Mouse (Mus musculus) heart, adult 2 months (tissue): ENCODE results near the gene Ppp2r5c. TPM values are rescaled to one million over a fixed set of nuclear protein-coding genes. Genes with fewer than 3 reads are reported as not detected.

ENCODE experiments used
- DNase-seq, 2 experiments: peaks; one replicate each; pipeline ENCODE4 v3.0.0; 2021
- H3K27ac ChIP-seq: fragments of 200-600 bp; 2 replicates; pipeline ENCODE4 v1.8.1; 2022
- H3K27me3 ChIP-seq: fragments of 200-500 bp; 2 replicates; pipeline ENCODE4 v1.6.1; 2012; ENCODE audit warnings: mild to moderate bottlenecking, low read length, inconsistent platforms, mixed read lengths; ENCODE audit not compliant: control insufficient read depth, insufficient read depth
- H3K36me3 ChIP-seq: fragments of 200-500 bp; 2 replicates; pipeline ENCODE4 v1.6.1; 2012; ENCODE audit warnings: low read length, inconsistent platforms; ENCODE audit not compliant: control insufficient read depth, insufficient read depth
- H3K4me1 ChIP-seq: fragments of 200-500 bp; 2 replicates; pipeline ENCODE4 v1.6.1; 2011; ENCODE audit warnings: low read length; ENCODE audit not compliant: control insufficient read depth, insufficient read depth
- H3K4me3 ChIP-seq: fragments of 200-600 bp; 2 replicates; pipeline ENCODE4 v1.8.1; 2022
- H3K79me2 ChIP-seq: fragments of 200-500 bp; replicated peaks from 2 replicates; pipeline ENCODE4 v1.6.1; 2012; ENCODE audit warnings: mild to moderate bottlenecking, inconsistent platforms, low read length, moderate library complexity, mixed read lengths; ENCODE audit not compliant: control insufficient read depth, insufficient read depth
- H3K9ac ChIP-seq: fragments of 200-500 bp; 2 replicates; pipeline ENCODE4 v1.6.1; 2012; ENCODE audit warnings: low read depth, mild to moderate bottlenecking, control low read depth, inconsistent platforms, low read length, mixed read lengths
- CTCF ChIP-seq: fragments of 200-600 bp; IDR thresholded peaks from 2 replicates; pipeline ENCODE4 v1.8.1; 2022; ENCODE audit warnings: antibody characterized with exemption, mild to moderate bottlenecking, moderate library complexity
- EP300 ChIP-seq: fragments of 200-500 bp; IDR thresholded peaks from 2 replicates; pipeline ENCODE4 v1.6.1; 2011; ENCODE audit warnings: low read depth, low read length, control low read depth; ENCODE audit not compliant: insufficient read depth
- POLR2A ChIP-seq: fragments of 200-500 bp; IDR thresholded peaks from 2 replicates; pipeline ENCODE4 v1.6.1; 2011; ENCODE audit warnings: mild to moderate bottlenecking, low read depth, low read length, control low read depth; ENCODE audit not compliant: insufficient read depth
- whole genome bisulfite sequencing: fragments of 180-500 bp; shearing (Covaris S2); methylation state at CpG from one replicate; pipeline ENCODE4 v1.1.7; 2018; 5-methylcytosine and 5-hydroxymethylcytosine counted together
- intact Hi-C: fragments of 180-260 bp; cut with DNase I; formaldehyde crosslinking; loops from one replicate; pipeline ENCODE4 v1.15.1; 2025
- polyA plus RNA-seq: library from polyadenylated mRNA; depleted of rRNA; stranded (reverse); fragments of >200 nt; gene quantifications from 2 replicates; pipeline ENCODE4 v1.2.3, GENCODE M21; 2012
- total RNA-seq, 2 experiments: library from RNA; stranded (reverse); gene quantifications; 2 replicates each; pipeline ENCODE4 v1.2.3; 2021

Gene Ppp2r5c
- total and polyA plus RNA-seq, 3 experiments: 41.7 to 93.7 (median 90.9) TPM

DNA sequence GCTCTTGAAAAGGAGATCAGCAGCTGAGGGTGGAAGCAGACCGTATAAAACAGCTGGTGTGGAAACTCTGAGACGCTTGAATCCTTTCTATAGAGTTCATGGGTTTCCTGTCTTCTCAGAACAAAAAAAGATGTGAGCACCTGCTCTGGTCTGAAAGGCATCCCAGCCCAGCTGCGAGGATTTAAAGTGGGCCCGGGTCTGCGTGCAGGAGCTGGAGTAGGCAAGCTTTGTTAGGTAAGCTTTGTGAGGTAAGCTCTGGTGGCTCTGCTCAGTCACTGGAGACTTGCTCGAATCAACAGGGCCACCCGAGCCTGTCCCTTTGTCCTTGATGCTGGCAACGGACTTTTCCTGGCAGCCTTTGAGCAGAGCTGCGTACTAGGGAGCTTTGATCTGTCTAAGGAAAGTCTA lies 31.7 kb downstream of the Ppp2r5c start:
- no peak for TF ChIP-seq CTCF
- no peak for TF ChIP-seq EP300
- no peak for TF ChIP-seq POLR2A
- H3K4me1 ChIP-seq: peaks cover 5% of the 10 kb centered on the region
- intact Hi-C loops: no loop called here
- H3K27me3 ChIP-seq: no peaks in the 10 kb centered on the region
- no peaks in the 10 kb centered on the region for H3K79me2 ChIP-seq
- H3K4me3 ChIP-seq: no peak overlapping the region
- H3K36me3 ChIP-seq: no peaks in the 10 kb centered on the region
- no peak overlapping the region; the same call in 1 of the 2 replicates for H3K9ac ChIP-seq
- H3K27ac ChIP-seq: peak overlapping the region; percentile 68
- 63% methylated on average over 9 of the region's 9 CpGs for WGBS
- peak in 1 of 2 experiments; percentile 64 for DNase-seq

DNA sequence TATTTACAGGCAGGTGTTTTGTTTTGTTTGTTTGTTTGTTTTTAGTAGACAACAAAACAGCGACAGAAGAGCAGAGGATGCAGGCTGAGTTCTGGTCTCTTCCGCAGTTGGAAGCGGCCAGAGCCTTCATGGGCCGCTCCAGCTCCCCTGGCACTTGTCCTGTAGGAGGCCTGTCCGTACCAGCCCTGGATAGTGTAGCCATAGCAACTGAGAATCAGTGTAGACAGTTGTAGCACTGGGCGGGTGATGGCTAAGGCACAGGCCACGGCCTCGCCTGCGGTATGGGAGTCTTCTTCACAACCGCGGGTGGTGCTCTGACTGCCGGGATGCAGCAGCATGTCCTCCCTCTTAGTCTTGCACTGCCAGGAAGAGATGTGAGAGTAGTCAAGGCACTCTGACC lies 32.3 kb downstream of the Ppp2r5c start:
- TF ChIP-seq CTCF (no peak), EP300 (no peak)
- peak overlapping the region; percentile 68 for H3K27ac ChIP-seq
- H3K4me3 ChIP-seq: no peak overlapping the region
- intact Hi-C loops: no loop called here
- peaks cover 5% of the 10 kb centered on the region for H3K4me1 ChIP-seq
- peak in 1 of 2 experiments; percentile 60 for DNase-seq
- H3K79me2 ChIP-seq: no peaks in the 10 kb centered on the region; the same call in 1 of the 2 replicates
- 62% methylated on average over 12 of the region's 12 CpGs for WGBS
- no peaks in the 10 kb centered on the region for H3K36me3 ChIP-seq
- H3K27me3 ChIP-seq: no peaks in the 10 kb centered on the region
- no peak overlapping the region for H3K9ac ChIP-seq

DNA sequence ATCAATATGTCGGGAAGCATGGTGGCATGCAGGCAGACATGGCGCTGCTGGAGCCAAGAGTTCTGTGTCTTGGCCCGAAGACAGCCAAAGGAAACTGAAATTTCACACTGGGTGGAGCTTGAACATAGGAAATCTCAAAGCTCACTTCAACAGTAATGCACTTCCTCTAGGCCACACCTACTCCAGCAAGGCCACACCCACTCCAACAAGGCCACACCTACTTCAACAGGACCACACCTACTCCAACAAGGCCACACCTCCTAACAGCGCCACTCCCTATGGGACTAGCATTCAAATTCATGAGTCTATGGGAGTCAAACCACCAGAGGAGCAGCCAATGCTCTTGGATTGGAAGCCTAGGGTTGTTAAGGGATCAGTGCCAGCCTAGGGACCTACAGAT lies 33.8 kb downstream of the Ppp2r5c start:
- Histone ChIP-seq H3K27ac (no peak overlapping the region), H3K4me1 (peaks cover 6% of the 10 kb centered on the region), H3K4me3 (no peak overlapping the region), H3K36me3 (no peaks in the 10 kb centered on the region), H3K79me2 (no peaks in the 10 kb centered on the region; the same call in 1 of the 2 replicates), H3K9ac (no peak overlapping the region), H3K27me3 (no peaks in the 10 kb centered on the region)
- intact Hi-C loops: no loop called here
- TF ChIP-seq EP300: no peak
- no peak for TF ChIP-seq POLR2A
- no peak for TF ChIP-seq CTCF
- DNase-seq: no peak
- WGBS: 61% methylated on average over 4 of the region's 4 CpGs

DNA sequence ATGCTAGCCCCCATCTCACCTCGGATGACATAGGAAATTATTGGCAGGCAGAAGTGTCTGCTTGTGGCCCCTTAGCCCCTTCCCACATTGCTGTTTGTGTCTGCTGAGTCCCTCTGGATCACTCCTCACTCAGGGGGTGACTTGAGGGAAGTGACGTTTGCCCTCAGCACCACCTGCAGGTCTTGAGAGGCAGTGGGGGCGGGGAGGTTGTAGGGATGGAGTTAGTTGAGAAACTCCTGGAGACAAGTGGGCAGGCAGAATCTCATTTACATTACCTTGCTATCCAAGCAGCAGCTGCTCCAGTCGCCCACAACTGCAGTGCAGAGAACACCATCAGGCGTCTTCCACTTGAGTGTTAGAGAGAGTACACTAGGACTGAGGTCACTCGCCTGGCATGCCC lies 36.8 kb downstream of the Ppp2r5c start:
- intact Hi-C loops: no loop called here
- no peak overlapping the region for H3K4me3 ChIP-seq
- H3K79me2 ChIP-seq: no peaks in the 10 kb centered on the region; the same call in 1 of the 2 replicates
- H3K4me1 ChIP-seq: peaks cover 17% of the 10 kb centered on the region
- no peak for DNase-seq
- TF ChIP-seq EP300: no peak
- TF ChIP-seq CTCF: no peak
- no peak for TF ChIP-seq POLR2A
- no peak overlapping the region for H3K27ac ChIP-seq
- no peaks in the 10 kb centered on the region for H3K27me3 ChIP-seq
- no peaks in the 10 kb centered on the region; the same call in 1 of the 2 replicates for H3K36me3 ChIP-seq
- 51% methylated on average over 6 of the region's 6 CpGs for WGBS
- no peak overlapping the region for H3K9ac ChIP-seq

DNA sequence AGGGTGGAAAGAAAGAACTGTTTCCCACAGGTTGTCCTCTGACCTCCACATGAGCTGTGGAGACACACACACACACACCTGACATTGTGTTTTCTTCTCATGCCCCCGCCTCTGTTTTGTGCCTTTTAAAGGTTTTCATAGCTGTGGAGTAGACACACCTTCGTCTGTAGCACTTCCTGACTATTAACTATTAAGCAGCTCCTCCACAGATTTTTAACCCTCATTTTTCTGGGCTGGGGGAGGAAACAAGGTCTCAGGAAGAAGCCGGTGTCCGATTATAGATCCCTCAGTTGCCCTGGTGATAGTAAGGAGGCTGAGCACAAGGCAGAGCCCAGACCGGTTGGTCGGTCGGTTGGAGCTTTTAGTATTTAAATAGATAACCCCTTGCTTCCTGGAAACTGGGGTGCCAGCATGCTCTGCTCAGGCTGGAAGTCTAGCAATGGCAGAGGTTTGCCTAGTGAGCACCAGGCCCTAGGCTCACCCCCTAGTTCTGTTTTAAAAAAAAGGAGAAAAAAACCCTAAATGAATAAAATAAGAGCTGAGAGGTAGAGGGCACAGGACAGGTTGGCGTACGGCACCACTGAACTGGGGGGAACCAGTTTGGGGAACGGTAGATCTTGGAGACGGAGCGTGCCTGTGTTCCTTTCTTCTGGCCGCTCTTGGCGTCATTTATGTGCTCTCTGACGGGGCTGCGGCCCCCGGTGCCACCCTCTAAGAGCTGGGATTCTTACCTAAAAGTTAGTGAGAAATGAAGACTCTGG lies 38.1 kb downstream of the Ppp2r5c start:
- Histone ChIP-seq H3K27me3 (no peaks in the 10 kb centered on the region), H3K4me1 (peaks cover 24% of the 10 kb centered on the region), H3K79me2 (peaks cover 7% of the 10 kb centered on the region), H3K27ac (peak overlapping the region; percentile 93), H3K4me3 (peak overlapping the region; percentile 65), H3K36me3 (no peaks in the 10 kb centered on the region; the same call in 1 of the 2 replicates), H3K9ac (peak overlapping the region; percentile 84)
- TF ChIP-seq EP300: no peak
- no peak for TF ChIP-seq CTCF
- TF ChIP-seq POLR2A: no peak
- intact Hi-C loops: no loop called here
- WGBS: 3% methylated on average over 17 of the region's 17 CpGs
- DNase-seq: peak in 1 of 2 experiments; percentile 21

DNA sequence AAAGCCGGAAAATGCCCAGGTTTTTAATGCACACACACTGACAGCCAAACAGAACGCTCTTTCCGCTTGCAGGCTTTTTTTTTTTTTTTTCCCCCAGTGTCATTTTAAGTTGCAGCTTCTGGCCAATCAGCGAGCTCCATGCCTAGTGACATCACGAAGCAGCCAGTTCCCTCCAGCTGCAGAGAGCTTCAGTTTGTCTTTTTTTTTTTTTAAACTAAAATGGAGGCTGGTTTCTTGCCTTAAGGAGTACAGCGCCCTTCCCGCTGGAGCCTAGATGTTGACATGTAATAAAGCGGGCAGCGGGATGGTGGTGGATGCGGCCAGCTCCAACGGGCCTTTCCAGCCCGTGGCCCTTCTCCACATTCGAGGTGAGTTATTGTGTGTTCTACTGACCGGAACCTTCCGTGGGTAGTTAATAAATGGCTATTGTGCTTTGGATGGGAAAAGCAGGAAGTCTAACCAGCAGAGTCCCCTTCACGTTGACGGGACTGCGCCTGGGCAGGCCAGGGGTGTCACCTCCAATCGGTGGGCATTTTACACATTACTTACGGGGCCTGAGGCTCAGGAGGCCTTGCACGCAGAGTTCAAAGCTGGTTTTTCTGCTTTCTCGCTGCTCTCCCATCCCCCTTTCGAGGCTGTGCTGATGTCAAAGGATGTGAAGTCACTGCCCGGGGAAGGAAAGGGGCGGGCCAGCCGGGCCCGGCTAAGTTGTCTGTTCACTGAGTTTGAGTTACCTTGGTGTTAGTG lies 38.8 kb downstream of the Ppp2r5c start:
- Histone ChIP-seq H3K4me1 (peaks cover 24% of the 10 kb centered on the region), H3K79me2 (peaks cover 13% of the 10 kb centered on the region), H3K9ac (peak overlapping the region; percentile 84), H3K4me3 (peak overlapping the region; percentile 65), H3K27ac (peak overlapping the region; percentile 93), H3K36me3 (no peaks in the 10 kb centered on the region; the same call in 1 of the 2 replicates), H3K27me3 (no peaks in the 10 kb centered on the region)
- intact Hi-C loops: no loop called here
- peak; percentile 85 to 90 for DNase-seq
- under 1% methylated on average over 27 of the region's 27 CpGs for WGBS
- no peak for TF ChIP-seq CTCF
- TF ChIP-seq POLR2A: peak; percentile 83
- TF ChIP-seq EP300: peak; percentile 67; the same call in 1 of the 2 replicates
